Mouse (Mus musculus) macrophage (primary cell): Measurements from ENCODE around the gene Traf3ip1. TPM values are rescaled to one million over a fixed set of nuclear protein-coding genes. Genes with fewer than 3 reads are reported as not detected.
A peak's percentile ranks its signal among the peaks of the same experiment; 100 is the strongest.

ENCODE experiments used
- H3K27ac ChIP-seq: fragments of 350-480 bp; formaldehyde crosslinking; 2 replicates; pipeline ENCODE4 v1.9.0; 2021
- H3K36me3 ChIP-seq: fragments of 350-480 bp; formaldehyde crosslinking; 2 replicates; pipeline ENCODE4 v1.9.0; 2021; ENCODE audit errors: inconsistent target
- H3K4me3 ChIP-seq: fragments of 350-480 bp; formaldehyde crosslinking; 2 replicates; pipeline ENCODE4 v1.9.0; 2021; ENCODE audit errors: inconsistent target
- H3K79me2 ChIP-seq: fragments of 350-480 bp; formaldehyde crosslinking; 2 replicates; pipeline ENCODE4 v1.9.0; 2021; ENCODE audit errors: inconsistent target
- WGBS: methylation state at CpG from one replicate; pipeline ENCODE4 v1.1.7; 2026; ENCODE audit warnings: inconsistent platforms; ENCODE audit not compliant: missing documents; 5-methylcytosine and 5-hydroxymethylcytosine counted together
- polyA plus RNA-seq: library from polyadenylated mRNA; stranded (reverse); fragments of 250-400 nt; gene quantifications from 3 replicates; pipeline ENCODE4 v1.2.4, GENCODE M21; 2018; ENCODE audit warnings: inconsistent platforms

Traf3ip1 gene
- polyA plus RNA-seq, 1 experiment from 2014 or later, result 4.3 TPM

DNA sequence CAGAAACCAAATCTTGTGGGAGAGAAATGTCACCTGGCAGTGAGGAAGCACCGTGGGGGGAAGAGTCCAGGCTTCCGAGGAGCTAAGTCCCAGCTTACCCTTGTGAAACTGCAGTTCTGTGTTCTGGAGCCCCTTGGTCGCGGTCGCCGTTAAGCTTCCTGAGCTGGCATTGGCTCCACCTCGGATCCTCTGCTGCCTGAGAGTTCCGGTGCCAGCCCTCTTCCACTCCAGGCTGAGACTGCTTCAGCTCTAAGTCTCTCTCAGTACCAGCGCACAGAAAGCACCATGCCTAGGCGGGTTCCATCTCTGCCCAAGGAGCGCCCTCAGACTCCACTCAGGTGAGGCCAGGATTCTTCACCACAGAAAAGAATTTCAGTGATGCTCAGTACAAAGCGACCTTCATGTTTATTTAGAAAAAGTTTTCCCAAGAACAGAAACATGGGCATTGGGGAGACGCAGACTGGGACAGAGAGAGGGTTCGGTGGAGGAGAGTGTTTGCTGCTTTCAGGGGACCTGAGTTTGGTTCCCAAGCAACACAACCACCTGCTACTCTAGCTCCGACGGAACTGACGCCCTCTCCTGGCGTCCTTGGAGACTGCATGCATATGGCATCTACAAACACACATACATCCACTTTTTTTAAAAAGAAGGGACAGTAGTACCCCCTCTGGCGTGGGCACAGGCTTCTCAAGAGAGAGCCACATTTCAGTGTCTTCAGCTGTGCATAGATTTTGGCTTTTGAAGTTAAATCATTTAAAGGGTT lies 39.7 kb downstream of the Traf3ip1 start:
- H3K4me3 ChIP-seq, result no peak overlapping the region
- WGBS, result 80% methylated on average over 19 of the region's 19 CpGs
- no peaks in the 10 kb centered on the region for H3K79me2 ChIP-seq
- H3K27ac ChIP-seq, result no peak overlapping the region
- no peaks in the 10 kb centered on the region for H3K36me3 ChIP-seq

DNA sequence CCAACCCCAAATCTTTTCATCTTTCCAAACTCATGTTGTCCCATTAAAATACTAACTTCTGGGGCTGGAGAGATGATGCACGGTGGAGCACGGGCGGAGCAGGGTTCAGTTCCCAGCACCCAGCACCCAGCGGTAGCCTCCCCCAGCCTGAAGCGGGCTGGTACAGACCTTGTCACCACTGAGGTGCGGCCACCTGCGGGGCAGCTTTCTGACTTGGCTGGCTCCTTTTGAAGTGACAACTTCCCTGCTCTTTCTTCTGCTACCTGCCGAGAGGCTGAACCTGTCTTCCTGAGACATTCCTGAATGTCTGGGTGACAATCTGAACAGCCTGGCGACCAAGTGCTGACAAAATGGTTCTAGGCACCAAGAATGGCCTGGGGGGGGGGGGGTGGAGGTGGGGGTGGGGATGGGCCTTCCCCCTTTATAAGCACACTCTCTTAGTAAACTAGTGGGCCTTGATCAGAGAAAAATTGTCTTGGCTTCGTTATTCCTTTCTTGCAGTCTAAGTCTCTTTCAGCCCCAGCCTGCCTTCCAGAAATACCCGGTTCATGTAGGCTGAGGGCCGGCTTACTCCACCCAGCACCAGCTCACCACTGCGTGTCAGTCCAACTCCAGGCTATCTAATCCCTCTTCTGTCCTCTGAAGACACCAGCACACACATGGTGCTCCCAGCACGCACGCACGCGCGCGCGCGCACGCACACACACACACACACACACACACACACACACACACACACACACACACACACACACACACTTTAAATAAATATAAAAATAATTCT lies 43.5 kb downstream of the Traf3ip1 start:
- no peak overlapping the region for H3K27ac ChIP-seq
- H3K79me2 ChIP-seq, result peaks cover 18% of the 10 kb centered on the region; the same call in 1 of the 2 replicates
- H3K36me3 ChIP-seq, result no peaks in the 10 kb centered on the region
- no peak overlapping the region for H3K4me3 ChIP-seq
- 81% methylated on average over 18 of the region's 22 CpGs for WGBS

DNA sequence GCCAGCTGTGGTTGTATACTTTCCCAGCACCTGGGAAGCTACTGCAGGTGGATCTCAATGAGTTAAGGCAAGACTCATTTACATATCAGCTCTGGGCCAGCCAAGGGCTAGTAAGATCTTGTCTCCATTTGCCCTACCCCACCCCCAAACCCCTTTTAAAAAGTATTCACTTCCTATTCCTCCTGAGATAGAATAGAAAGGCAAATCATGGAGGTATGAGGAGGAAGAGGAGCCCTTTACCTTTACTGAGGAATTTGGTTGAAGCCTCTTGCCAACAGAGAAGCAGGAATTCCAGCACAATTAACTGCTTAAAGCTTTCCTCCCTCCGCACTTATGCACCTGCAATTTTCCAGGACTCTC lies 44.1 kb downstream of the Traf3ip1 start:
- 100% methylated on average over 1 of the region's 1 CpGs for WGBS
- Histone ChIP-seq H3K4me3 (no peak overlapping the region), H3K27ac (no peak overlapping the region), H3K79me2 (peaks cover 18% of the 10 kb centered on the region; the same call in 1 of the 2 replicates), H3K36me3 (no peaks in the 10 kb centered on the region)

DNA sequence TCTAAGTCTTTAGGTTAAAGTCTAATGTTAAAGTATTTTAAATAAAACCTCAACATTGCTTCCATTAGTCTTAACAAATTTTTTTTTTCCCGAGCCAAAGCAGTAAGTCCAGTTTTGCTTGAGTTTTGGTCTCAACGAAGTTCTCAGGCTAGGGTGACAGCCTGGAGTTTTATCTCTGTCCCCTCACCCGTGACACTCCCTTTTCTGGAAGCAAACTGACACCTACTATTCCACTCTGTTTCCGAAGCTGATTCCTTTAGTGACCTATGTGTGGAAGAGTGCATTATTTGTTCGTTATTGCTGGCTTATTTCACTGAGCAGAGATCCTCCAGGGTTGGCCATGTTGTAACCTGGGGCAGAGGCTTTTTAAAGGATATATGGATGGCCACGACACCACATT lies 44.8 kb downstream of the Traf3ip1 start:
- peaks cover 18% of the 10 kb centered on the region; the same call in 1 of the 2 replicates for H3K79me2 ChIP-seq
- H3K4me3 ChIP-seq, result no peak overlapping the region
- 48% methylated on average over 5 of the region's 6 CpGs for WGBS
- no peaks in the 10 kb centered on the region for H3K36me3 ChIP-seq
- H3K27ac ChIP-seq, result no peak overlapping the region

DNA sequence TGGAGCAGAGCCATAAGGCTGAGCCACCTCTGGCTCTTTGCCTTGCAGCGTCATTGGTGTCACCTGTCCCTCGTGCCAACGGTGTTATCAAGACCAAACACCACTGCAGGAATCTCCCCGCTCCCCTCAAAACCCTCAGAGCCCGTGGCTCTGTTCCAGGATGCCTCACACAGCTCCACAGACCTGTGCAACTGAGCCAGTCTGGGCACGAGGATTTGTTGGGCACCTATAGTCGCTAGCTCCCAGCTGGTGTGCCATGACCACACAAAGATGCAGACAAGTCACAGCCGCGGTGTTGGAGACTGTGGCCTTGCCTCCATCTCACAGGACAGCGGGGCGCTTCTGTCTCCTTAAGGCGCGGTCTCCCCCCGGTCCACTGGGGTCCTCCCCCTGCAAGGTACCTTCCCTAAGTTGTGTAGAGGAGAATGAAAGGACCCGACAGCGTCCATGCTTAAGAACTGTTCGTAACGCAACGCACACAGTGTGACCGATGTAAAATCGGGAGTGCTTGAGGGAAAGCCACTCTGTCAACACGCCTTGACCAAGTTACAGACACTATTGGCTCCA lies 45.3 kb downstream of the Traf3ip1 start:
- Histone ChIP-seq H3K27ac (peak overlapping the region; percentile 10; the same call in 1 of the 2 replicates), H3K36me3 (no peaks in the 10 kb centered on the region), H3K4me3 (peak overlapping the region; percentile 66), H3K79me2 (peaks cover 18% of the 10 kb centered on the region; the same call in 1 of the 2 replicates)
- WGBS, result 3% methylated on average over 22 of the region's 22 CpGs

DNA sequence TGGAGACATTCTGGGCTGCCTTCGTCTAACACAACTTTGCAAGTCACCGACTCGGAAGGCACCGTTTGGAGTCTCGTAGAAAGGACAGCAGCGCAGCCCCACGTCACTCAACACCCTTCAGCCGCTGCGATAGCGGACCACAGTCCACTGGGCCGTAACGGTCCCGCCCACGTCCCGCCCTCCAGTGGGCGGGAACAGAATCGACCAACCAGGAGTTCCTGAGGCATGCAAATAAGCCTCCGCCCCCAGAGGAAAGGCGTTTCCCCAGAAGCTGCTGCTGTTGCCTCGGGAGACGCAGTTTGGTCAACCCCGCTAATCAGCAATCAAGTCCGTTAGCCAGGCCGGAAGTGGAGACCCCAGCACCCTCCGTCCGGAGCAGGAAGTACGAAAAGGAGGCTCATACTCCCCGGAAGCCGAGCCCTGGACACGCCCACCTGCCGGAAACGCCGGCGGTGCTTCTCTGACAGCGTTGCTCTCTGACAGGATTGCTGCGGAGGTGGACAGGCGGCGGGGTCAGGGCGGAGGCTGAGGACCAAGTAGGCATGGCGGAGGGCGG lies 45.9 kb downstream of the Traf3ip1 start, which contains the start of gene Asb1:
TSS of gene Asb1 (plus strand) at position 274 of the 556 bp plus-strand sequence.
- peaks cover 5% of the 10 kb centered on the region for H3K36me3 ChIP-seq
- H3K27ac ChIP-seq, result peak within 1 kb of the TSS; percentile 10; the same call in 1 of the 2 replicates
- H3K79me2 ChIP-seq, result peaks cover 18% of the 10 kb centered on the region; the same call in 1 of the 2 replicates
- peak within 1 kb of the TSS; percentile 66 for H3K4me3 ChIP-seq
- 1% methylated on average over 41 of the region's 41 CpGs for WGBS

DNA sequence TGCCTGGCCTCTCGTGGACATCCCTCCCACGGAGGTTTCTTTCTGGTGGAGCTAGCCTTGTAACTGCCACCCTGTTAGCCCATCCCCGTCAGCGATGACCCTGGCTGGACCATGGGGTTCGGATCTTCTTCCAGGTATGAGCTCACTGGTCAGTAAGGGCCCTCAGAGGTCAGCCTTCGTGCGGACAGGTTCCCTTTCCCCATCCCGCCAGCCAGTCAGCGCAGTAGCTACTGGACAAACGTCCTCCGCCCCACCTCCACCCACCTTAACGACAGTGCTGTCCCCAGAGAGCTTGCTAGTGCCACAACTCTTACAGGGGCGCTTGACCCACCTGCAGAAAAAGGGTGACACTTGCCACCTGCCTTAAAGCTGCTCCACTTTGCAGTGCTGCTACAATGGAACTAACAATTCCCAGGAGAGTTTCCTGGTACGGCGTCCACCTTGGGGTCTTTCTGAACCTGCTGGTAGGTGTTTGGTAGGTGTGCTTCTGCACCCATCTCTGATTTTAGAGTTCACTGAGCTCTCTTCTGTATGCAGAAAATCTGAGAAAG lies 46.7 kb downstream of the Traf3ip1 start:
- no peak overlapping the region for H3K27ac ChIP-seq
- H3K4me3 ChIP-seq, result peak overlapping the region; percentile 66
- peaks cover 18% of the 10 kb centered on the region; the same call in 1 of the 2 replicates for H3K79me2 ChIP-seq
- WGBS, result 25% methylated on average over 15 of the region's 15 CpGs
- H3K36me3 ChIP-seq, result peaks cover 7% of the 10 kb centered on the region

DNA sequence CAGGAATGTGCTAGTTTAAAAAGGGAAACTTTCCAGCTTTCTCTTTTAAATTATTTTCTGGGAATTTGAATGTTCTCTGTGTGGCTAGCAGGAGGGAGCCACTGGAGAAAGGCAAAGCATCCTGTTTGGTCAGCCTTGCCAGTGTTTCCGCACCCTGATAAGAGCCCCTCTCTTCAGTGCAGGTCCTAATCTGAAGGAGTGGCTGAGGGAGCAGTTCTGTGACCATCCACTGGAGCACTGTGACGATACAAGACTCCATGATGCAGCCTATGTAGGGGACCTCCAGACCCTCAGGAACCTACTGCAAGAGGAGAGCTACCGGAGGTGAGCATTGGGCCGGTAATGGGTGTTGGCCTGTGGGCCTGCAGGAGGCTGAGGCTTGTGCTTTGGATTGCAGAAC lies 49.5 kb downstream of the Traf3ip1 start:
- H3K36me3 ChIP-seq, result peaks cover 22% of the 10 kb centered on the region
- WGBS, result 98% methylated on average over 4 of the region's 4 CpGs
- H3K79me2 ChIP-seq, result peaks cover 18% of the 10 kb centered on the region; the same call in 1 of the 2 replicates
- no peak overlapping the region for H3K4me3 ChIP-seq
- no peak overlapping the region for H3K27ac ChIP-seq

DNA sequence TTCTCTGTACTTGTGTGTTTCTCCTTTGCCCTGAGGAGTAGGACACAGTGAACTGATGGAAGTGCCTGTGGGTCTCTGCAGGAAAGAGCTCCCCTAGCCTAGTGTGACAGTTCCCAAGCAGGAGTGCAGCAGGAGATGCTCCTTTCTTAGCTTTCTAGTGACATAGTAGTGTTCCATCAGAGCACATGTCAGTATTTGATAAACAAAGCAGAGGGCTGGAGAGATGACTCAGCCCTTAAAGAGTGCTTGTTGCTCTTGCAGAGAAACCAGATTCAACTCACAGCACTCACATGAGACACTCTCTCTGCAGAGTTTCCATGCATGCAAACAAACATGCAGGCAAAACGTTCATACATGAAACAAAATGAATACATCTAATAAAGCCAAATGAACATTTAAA lies 50.8 kb downstream of the Traf3ip1 start:
- H3K4me3 ChIP-seq, result no peak overlapping the region
- peaks cover 22% of the 10 kb centered on the region for H3K36me3 ChIP-seq
- WGBS, result 82% methylated on average over 1 of the region's 1 CpGs
- H3K27ac ChIP-seq, result no peak overlapping the region
- H3K79me2 ChIP-seq, result peaks cover 18% of the 10 kb centered on the region; the same call in 1 of the 2 replicates

DNA sequence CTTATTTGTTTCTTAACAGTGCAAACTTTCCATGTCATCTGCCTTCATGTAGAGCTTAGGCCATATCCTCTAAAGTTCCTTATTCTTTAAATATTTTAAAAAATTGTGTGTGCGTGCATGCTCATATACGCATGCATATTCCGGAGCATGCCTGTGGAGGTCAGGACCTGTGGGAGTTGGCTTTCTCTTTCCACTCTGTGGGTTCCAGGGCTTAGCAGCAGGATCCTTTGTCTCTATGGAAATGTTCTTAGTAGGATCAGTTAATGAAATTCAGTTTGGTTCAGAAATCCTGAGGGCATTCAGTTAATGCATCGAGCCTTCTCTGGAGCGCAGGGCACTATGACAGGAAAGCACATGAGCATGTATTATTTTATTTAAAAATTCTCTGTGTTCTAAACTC lies 53.1 kb downstream of the Traf3ip1 start:
- Histone ChIP-seq H3K36me3 (peaks cover 32% of the 10 kb centered on the region), H3K4me3 (no peak overlapping the region)
- 98% methylated on average over 5 of the region's 5 CpGs for WGBS

DNA sequence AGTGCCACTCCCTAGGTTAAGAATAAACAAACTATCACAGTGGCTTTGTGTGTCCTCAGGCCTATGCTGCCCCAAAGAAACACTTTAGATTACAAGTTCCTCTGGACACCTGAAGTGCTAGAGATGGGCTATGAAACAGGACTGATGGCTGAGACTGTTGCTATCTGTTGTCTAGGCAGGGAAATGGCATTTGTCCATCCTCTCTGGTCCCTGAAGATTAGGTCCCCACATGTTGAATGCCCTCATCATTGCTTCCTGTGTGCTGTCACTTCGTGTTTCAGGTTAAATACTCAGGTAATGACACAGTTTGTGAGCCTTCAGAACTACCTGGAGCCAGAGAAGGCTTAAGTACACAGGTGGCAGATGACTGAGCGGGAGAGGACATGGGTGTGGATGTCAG lies 54.6 kb downstream of the Traf3ip1 start:
- 82% methylated on average over 2 of the region's 2 CpGs for WGBS
- no peak overlapping the region for H3K4me3 ChIP-seq
- peaks cover 37% of the 10 kb centered on the region for H3K36me3 ChIP-seq
- H3K79me2 ChIP-seq, result no peaks in the 10 kb centered on the region
- no peak overlapping the region for H3K27ac ChIP-seq

More for the DNA sequence above, 53.1 kb downstream of the Traf3ip1 start:
- Histone ChIP-seq H3K79me2 (peaks cover 2% of the 10 kb centered on the region; the same call in 1 of the 2 replicates), H3K27ac (no peak overlapping the region)

DNA sequence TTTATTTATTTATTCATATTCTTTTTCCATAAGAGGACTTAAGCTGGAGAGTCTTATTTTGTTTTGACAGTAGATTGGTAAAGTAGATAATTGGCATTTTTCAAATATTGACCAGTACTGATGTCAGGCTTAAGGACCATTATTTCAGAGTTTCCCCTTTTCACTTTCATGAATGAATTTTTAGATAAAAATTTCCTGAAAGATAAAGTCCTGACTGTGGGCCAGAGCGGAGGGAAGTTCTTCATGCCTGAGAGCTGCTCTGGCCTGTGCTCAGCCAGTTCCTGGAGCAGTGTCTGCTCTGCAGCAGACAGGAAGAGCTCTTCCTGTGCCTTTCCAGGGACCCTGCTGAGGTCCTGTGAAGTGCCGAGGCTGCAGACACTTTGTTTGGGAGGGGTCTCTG lies 62.7 kb downstream of the Traf3ip1 start:
- no peak overlapping the region for H3K27ac ChIP-seq
- 80% methylated on average over 2 of the region's 2 CpGs for WGBS
- H3K4me3 ChIP-seq, result no peak overlapping the region
- no peaks in the 10 kb centered on the region for H3K79me2 ChIP-seq
- peaks cover 23% of the 10 kb centered on the region; the same call in 1 of the 2 replicates for H3K36me3 ChIP-seq

DNA sequence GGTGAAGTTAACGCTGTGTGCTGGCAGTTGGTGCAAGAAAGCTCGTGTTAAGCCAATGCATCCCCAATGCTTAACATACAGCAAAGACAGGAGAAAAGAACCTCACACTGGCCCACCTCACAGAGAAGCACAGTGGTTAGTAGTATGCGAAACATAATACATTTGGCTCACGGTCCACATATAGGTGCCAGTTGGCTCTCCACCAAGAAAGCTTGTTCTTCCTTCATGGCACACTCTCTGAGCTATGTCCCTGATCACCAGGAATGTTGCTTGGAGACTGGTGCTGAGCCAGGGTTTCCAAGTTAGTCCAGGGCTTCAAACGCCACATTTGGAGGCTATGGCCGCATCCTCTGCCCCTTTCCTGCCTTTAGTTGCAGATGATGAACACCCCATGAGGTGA lies 66.8 kb downstream of the Traf3ip1 start:
- WGBS, result 87% methylated on average over 6 of the region's 6 CpGs
- Histone ChIP-seq H3K4me3 (no peak overlapping the region), H3K79me2 (no peaks in the 10 kb centered on the region), H3K27ac (no peak overlapping the region), H3K36me3 (no peaks in the 10 kb centered on the region)

DNA sequence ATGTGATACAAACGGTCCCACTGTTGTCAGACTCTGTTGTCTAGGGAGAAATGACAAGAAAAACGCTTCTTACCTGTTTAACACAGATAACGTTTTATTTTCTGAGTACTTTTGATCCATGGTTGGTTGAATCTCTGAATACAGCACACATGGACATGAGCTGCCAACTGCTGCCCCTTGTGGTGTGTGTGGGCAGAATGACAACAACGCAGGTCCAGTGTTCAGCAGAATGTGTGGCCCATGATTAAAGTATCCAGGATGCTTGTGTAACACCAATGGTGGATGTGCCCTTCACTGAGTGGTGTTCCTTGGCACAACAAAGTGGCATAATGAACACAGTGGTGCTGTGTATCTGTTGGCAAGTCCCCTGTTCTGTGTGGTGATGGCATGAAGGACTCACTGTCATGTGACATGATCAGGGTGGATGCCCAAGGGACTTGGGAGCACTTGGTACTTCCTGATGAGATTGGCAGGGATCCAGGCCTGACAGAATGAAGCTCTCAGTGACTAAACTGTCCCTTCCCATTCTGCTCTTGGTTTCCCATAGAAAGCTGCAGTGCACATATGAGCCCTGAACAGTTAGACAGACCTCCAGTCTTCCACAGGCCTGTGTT lies 68.6 kb downstream of the Traf3ip1 start:
- H3K36me3 ChIP-seq, result no peaks in the 10 kb centered on the region
- WGBS, result 92% methylated on average over 4 of the region's 4 CpGs
- H3K4me3 ChIP-seq, result no peak overlapping the region
- H3K79me2 ChIP-seq, result no peaks in the 10 kb centered on the region
- no peak overlapping the region for H3K27ac ChIP-seq
